Mouse (Mus musculus) cerebellum, adult 9-11 months (tissue): ENCODE measurements around the gene Serinc5.
A peak's percentile ranks its signal among the peaks of the same experiment; 100 is the strongest.
"Not testable (repeated sequence)": the region's sequence is repeated elsewhere in the genome, so short reads cannot be mapped to it uniquely, and the experiment has no call there.

ENCODE experiments used
- DNase-seq: peaks from one replicate; pipeline ENCODE4 v3.0.0; 2022

Gene Serinc5

GRCm38 (mm10) chr13:92610311-92611221, at the start of gene Serinc5:
TSS of gene Serinc5 (plus strand) at chr13:92611091.
- peak; percentile 94 for DNase-seq

- no peak for DNase-seq
These were observed 34.8 kb upstream of the Serinc5 start, which contains the start of gene Spz1 for GRCm38 (mm10) chr13:92576072-92576471. TSS of gene Spz1 (minus strand) at chr13:92576172.

- no peak for DNase-seq
These were observed 34.2 kb upstream of the Serinc5 start for GRCm38 (mm10) chr13:92576688-92577087.

DNA sequence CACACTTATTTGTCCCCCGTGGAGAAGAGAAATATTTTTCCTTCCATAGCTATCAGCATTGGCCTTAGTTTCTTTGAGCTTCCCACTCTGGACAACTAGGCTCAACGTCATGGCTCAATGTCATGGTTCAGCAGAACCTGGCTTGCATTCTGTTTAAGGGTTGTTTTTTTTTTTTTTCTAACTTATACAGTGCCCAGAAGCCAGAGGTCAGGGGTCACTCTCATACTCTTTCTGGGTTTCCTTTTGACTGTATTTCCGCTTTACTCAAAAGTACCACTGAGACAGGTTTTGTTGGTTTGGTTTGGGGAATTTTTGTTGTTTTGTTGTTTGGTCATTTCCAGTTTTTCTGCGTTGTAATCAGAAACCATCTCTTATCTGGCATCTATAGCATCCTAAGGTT, 32.7 kb upstream of the Serinc5 start:
- DNase-seq = no peak

GRCm38 (mm10) chr13:92580220-92581043, 30.5 kb upstream of the Serinc5 start:
- peak; percentile 28 for DNase-seq

DNA sequence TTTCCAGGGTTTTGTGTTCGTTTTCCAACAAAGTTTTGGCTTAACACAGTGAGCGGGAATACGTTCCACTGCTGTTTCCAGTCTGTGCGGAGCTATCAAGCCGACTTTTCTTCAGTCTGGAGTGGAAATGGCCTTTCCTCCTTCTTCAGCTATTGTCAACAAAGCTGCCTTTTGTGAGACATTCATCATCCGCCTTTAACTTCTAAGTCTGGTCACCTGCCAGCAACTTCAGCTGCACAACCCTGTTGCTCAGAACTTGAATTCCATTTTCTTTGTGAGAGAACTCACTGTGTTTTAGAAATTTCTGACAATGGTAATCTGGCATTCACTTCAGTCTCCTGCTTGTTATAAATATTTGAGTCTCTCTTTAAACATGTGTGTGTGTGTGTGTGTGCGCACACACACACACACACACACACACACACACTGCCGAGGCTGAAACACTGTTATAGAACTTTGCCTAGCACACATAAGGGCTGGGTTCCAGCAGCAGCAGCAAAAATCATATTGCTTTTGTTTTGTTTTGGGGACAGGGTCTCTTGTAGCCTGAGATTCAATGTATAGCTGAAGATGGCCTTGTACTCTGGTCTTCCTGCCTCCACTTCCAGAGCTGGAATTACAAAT, 26.7 kb upstream of the Serinc5 start:
- no peak for DNase-seq

GRCm38 (mm10) chr13:92588704-92589103, 22.2 kb upstream of the Serinc5 start:
- DNase-seq = no peak

DNA sequence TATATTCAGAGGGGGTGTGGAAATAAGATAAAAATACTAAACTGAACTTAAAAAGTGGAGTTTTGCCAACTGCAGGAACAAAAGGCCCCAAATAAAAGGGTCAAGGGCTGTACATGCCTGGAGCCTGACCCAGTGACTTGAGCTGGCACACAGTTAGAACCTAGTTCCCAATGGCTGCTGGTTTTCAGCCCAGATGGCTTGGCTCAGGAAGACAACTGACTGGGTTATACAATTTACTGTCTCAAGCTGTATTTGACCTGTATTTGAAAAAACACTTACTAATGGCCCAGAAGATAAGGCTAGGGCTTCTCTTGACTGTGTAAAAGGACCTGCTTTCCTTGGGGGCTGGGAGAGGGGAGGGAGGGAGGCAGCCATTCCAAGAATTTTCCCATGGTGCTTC, 21.6 kb upstream of the Serinc5 start:
- DNase-seq = peak; percentile 31

DNA sequence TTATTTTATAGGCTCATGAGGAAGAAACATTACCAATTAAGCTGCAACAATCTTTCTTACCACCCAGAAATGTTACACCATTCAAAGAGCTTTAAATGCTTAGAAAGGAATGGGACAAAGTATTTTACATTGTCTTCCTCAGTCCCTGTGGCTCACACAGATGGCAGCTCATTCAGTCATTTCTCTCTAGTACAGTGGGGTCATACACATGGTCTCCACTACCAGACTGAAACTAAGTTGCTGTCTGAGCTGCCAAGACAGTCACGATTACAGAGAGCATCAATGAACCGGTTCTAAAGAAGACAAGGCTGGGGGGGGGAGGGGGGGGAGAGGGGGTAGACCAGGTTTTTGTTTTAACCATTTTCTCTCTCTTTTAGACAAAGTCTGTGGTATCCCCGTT, 19.7 kb upstream of the Serinc5 start:
- DNase-seq = no peak

DNA sequence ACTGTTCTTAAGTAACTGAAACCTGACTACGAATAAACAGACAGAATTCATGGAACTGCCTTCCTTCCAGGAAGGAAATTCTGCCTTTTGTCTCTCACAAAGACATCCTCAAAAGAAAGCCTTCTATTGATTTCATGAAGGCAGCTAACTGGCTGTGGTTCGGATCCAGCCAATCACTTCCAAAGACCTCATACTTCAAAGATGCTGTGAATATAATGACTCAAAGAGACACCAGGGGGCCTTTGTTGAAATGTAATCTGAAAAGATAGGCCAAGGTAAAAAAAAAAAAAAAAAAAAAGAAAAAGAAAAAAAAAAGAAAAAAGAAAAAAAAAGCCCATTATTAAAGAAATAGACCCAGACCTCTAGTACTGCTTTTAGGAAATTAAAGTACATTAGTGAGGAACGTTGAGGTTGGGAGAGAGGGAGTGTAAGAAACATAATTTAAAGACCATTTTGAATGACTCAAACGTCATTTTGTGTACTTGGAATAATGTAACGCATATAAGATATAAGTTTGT, 18.6 kb upstream of the Serinc5 start:
- no peak for DNase-seq

GRCm38 (mm10) chr13:92592786-92593635, 17.9 kb upstream of the Serinc5 start:
- DNase-seq = no peak

GRCm38 (mm10) chr13:92593731-92594396, 17.0 kb upstream of the Serinc5 start:
- no peak for DNase-seq

DNA sequence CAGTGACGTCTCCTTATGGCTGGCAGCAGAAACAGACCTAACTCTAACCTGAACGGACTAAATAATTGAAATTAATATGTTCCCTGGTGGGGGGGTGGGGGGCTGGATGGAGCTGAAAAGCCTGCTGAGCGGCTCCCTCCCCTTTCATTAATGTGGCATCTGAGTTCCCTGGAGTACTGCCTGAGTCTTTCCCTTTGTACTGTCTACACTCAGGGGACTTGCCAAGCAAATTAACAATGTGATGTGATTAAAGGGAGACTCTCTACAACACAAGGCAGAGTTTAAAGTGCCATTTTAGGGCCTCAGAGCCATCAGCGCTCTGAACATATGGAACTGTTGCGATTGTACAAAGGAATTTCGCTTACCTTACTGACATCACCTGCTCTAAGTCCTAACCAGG, 16.4 kb upstream of the Serinc5 start:
- no peak for DNase-seq

- DNase-seq = no peak
These were observed 16.0 kb upstream of the Serinc5 start for GRCm38 (mm10) chr13:92594907-92595306.

DNA sequence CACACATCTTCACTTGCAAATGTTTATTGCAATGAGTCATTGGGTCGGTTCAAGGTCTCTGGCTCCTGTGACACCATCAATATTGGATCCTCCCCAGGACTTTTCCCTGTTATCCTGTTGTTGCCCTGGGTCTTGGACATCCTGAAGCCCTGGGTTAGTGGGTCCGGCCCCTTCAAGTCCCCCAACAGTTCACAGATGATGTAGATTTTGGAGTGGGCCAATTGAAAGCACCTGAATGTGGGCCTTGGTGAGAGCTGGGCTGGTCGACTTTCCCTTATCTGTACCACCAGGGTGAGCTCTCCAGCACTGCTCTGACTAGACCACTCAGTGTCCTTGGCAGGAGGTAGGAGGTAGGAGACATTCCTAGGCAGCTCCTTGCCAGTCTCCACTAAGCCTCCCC, 15.5 kb upstream of the Serinc5 start:
- no peak for DNase-seq

GRCm38 (mm10) chr13:92605306-92605705, 5.6 kb upstream of the Serinc5 start:
- not testable (repeated sequence) for DNase-seq

- peak; percentile 33 for DNase-seq
These were observed 1.2 kb upstream of the Serinc5 start for GRCm38 (mm10) chr13:92609486-92610310.

GRCm38 (mm10) chr13:92611254-92611784, 428 bp downstream of the Serinc5 start:
- no peak for DNase-seq

GRCm38 (mm10) chr13:92611917-92612316, 1.0 kb downstream of the Serinc5 start:
- DNase-seq = peak; percentile 18

DNA sequence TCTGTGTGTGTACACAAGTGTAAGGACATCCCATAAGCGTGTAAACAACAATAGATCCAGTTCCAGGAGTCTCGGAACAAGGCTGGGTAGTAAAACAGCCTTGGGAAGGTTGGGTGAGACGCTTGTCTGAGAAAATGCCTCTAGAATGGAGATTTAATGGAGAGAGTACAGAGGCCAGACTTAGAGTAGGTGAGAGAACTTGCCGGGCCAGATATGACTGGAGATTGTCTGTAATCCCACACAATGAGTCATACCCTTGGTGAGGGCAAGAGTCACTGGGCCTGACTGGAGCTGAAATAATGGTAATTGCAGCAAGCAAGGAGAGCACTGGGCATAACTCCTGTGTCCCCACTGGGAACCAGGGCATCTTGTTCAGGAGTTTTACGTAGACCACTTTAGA, 2.2 kb downstream of the Serinc5 start:
- DNase-seq = no peak
